Mouse (Mus musculus) heart, adult 11 months (tissue): ENCODE measurements at regions not wholly inside any gene's neighbourhood (a gene's known extent, or its start where the extent isn't known, plus 50 kb on each side); places are given as distances from the start of the nearest gene placed in this dataset.

Experiments used
- DNase-seq: peaks from one replicate; pipeline ENCODE4 v3.0.0; 2022

DNA sequence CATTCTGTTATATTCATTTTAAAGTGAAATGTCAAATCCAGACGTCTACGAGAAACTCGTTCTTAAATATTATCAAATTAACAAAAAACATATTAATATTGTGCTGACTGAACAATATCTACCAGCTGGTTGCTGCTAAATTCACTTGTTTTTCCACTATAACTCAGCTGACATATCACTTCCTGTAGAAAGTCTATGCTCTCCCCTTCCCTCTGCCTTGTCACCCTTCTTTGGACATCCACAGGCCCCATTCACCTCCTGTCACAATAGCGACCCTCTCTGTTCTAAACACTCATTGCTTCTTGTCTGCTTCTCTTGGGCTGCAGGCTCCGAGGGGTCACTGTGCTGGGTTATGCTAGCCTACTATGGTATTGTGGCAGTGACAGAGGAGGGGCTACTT lies 52.5 kb upstream of the Cplx2 start:
- DNase-seq: no peak

DNA sequence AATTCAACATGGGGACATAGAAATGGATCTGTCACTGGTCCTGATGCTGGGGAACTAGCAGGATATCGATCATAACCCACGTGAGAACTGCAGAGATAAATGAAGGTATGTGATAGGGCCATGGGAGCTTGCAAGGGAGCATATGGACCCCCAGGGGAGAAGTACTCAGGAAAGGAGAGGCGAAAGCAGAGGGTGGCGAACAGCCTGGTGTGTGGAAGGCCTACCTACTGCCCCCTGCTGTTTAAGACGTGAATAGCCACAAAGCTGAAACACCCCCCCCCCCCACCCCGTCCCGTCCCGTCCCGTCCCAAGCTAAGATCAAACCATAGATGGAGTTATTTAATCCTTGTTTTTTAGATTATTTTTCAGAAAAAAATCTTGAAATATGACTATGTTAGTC lies 50.9 kb upstream of the Cplx2 start:
- DNase-seq: no peak

DNA sequence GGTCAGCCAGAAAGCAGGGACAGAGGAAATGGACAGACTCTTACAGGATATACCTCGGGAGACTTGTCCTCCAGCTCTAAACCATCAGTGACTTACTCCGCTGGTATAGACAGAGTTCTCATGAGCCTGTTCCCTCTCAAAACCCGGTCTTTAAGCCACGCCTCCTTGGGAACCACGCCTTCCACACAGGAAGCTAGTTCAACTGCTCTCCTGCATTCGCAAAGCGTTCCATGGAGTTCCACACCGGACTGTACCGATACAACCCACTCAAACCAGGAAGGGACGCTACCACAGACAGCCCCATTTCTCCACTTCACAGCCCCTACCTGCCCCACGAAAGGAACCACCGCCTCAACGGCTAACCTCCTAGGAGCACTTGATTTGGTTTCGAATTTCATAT lies 50.1 kb upstream of the Cplx2 start:
- DNase-seq: no peak
